ENCODE assay signal across 32 mouse cellular contexts in the genomic region with DNA sequence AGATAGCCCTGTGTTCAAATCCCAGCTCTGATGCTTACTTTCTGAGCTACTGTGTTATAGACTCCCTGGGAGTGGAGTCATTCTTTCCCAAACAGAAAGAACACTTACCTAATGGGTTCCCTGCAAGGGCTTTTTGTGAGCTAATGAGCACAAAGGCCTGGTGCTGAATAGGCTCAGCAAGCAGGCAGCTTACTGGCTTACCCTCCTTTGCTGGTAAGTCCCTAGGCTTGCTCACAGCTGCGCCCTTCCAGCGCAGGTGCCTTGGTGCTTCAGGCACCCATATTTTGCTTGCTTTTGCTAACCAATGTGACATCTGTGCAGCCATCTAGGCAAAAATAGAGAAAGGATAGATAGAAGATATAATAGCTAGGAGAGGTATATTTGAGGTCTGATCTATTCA. TPM values are rescaled to one million over a fixed set of nuclear protein-coding genes. Genes with fewer than 3 reads are reported as not detected.
DNase-seq lines count a peak whose midpoint lies in the region; ATAC-seq lines count a peak whose summit lies in the region.
"Had no signal": no experiment of that assay in that cellular context is flagged by ENCODE, and none has a peak within 500 bp of the region (broad histone marks: within the 10 kb centered on the region; RNA-seq: fewer than 3 reads in every experiment).

No protein-coding gene starts in this region.

- no peaks in the 10 kb centered on the region for H3K9me3 ChIP-seq in embryonic facial prominence, embryonic 11.5 days (replicated peaks; ENCODE audit: control insufficient read depth, low read length)
- H3K9me3 ChIP-seq in embryonic facial prominence, embryonic 10.5 days = no peaks in the 10 kb centered on the region
- H3K9me3 ChIP-seq in neural tube, embryonic 14.5 days (ENCODE audit: control insufficient read depth, low read length) = no peaks in the 10 kb centered on the region
- H3K9me3 ChIP-seq: embryonic facial prominence, embryonic 12.5 days; forebrain, embryonic 12.5 days; G1E; heart, embryonic 15.5 days; kidney, embryonic 15.5 days; limb, embryonic 13.5 days; liver, embryonic 12.5 days; neural tube, embryonic 12.5 days had no signal

- no peak for ATAC-seq in embryonic facial prominence, embryonic 11.5 days (replicated peaks; ENCODE audit: insufficient number of reproducible peaks, low FRiP score, low TSS enrichment, low read depth)
- 0 out of 2 replicates have a peak, but pooled peaks have one; percentile 44 for ATAC-seq in neural tube, embryonic 14.5 days (ENCODE audit: low read depth)
- ATAC-seq in activated CD4-positive, CD25-positive, alpha-beta regulatory T cell, adult 4 months = no peak
- ATAC-seq: CD4-positive, CD25-positive, alpha-beta regulatory T cell, adult 4 months; hindbrain, postnatal 0 days; liver, embryonic 12.5 days; Patski had no signal

- H3K36me3 ChIP-seq in embryonic facial prominence, embryonic 11.5 days (replicated peaks; ENCODE audit: control insufficient read depth, insufficient read depth, low read depth, low read length) = no peaks in the 10 kb centered on the region
- H3K36me3 ChIP-seq in embryonic facial prominence, embryonic 10.5 days (replicated peaks) = no peaks in the 10 kb centered on the region
- H3K36me3 ChIP-seq in neural tube, embryonic 14.5 days (ENCODE audit: control insufficient read depth, insufficient read depth, low read length) = no peaks in the 10 kb centered on the region
- H3K36me3 ChIP-seq: embryonic facial prominence, embryonic 12.5 days; forebrain, embryonic 12.5 days; G1E; heart, embryonic 15.5 days; kidney, embryonic 15.5 days; limb, embryonic 13.5 days; liver, embryonic 12.5 days; neural tube, embryonic 12.5 days had no signal

- intact Hi-C loops in gastrocnemius, postnatal 14 days (cut with DNase I; ENCODE audit: low total_unique reads) = no loop called here

- H3K27me3 ChIP-seq in embryonic facial prominence, embryonic 11.5 days (ENCODE audit: control insufficient read depth, insufficient read depth, low read length) = peaks cover 77% of the 10 kb centered on the region
- H3K27me3 ChIP-seq in embryonic facial prominence, embryonic 10.5 days (replicated peaks; ENCODE audit: low read depth, poor library complexity, severe bottlenecking) = peaks cover 100% of the 10 kb centered on the region
- H3K27me3 ChIP-seq in neural tube, embryonic 14.5 days (ENCODE audit: control insufficient read depth, insufficient read depth, low read length) = peaks cover 65% of the 10 kb centered on the region

- no peaks in the 10 kb centered on the region for H3K4me1 ChIP-seq in embryonic facial prominence, embryonic 11.5 days (ENCODE audit: control insufficient read depth, insufficient read depth, low read length)
- H3K4me1 ChIP-seq in embryonic facial prominence, embryonic 10.5 days = peaks cover 12% of the 10 kb centered on the region
- H3K4me1 ChIP-seq in neural tube, embryonic 14.5 days (ENCODE audit: control insufficient read depth, insufficient read depth, low read length) = no peaks in the 10 kb centered on the region
- H3K4me1 ChIP-seq: embryonic facial prominence, embryonic 12.5 days; limb, embryonic 13.5 days; liver, embryonic 12.5 days; neural tube, embryonic 12.5 days had no signal

- peak; percentile 17 for DNase-seq in embryonic facial prominence, embryonic 11.5 days (ENCODE audit: low spot score)
- no peak for DNase-seq in embryonic facial prominence, embryonic 10.5 days (ENCODE audit: low spot score)
- no peak for DNase-seq in neural tube, embryonic 10.5 days (ENCODE audit: extremely low spot score, low spot score)
- peak; percentile 23 for DNase-seq in embryo, embryonic 9.5 days (ENCODE audit: extremely low spot score)
- no peak for DNase-seq in gastrocnemius, postnatal 14 days
- DNase-seq: adrenal gland, postnatal 10 days; cerebellum, postnatal 25 days; heart, postnatal 36 days; kidney, adult 11 months; kidney, postnatal 4 days; lung, adult 18-20 months; lung, postnatal 10 days; right cerebral cortex, adult 18-20 months; thymus, adult 2 months; thymus, postnatal 4 days had no signal

- no peak overlapping the region for H3K4me3 ChIP-seq in embryonic facial prominence, embryonic 11.5 days (ENCODE audit: low read depth, low read length)
- no peak overlapping the region for H3K4me3 ChIP-seq in embryonic facial prominence, embryonic 10.5 days
- no peak overlapping the region for H3K4me3 ChIP-seq in neural tube, embryonic 14.5 days (ENCODE audit: low read depth, low read length)
- H3K4me3 ChIP-seq: embryonic facial prominence, embryonic 12.5 days; forebrain, embryonic 12.5 days; heart, embryonic 15.5 days; kidney, embryonic 15.5 days; limb, embryonic 13.5 days; liver, embryonic 12.5 days; neural tube, embryonic 12.5 days had no signal

- WGBS in embryonic facial prominence, embryonic 11.5 days = 2% methylated on average over 2 of the region's 2 CpGs
- 4% methylated on average over 2 of the region's 2 CpGs for WGBS in embryonic facial prominence, embryonic 10.5 days
- WGBS in neural tube, embryonic 14.5 days = 0% methylated on average over 2 of the region's 2 CpGs

- H3K27ac ChIP-seq in embryonic facial prominence, embryonic 11.5 days (replicated peaks; ENCODE audit: low read depth, low read length) = no peak overlapping the region
- H3K27ac ChIP-seq in embryonic facial prominence, embryonic 10.5 days (replicated peaks) = no peak overlapping the region
- H3K27ac ChIP-seq in neural tube, embryonic 14.5 days (ENCODE audit: low read depth, low read length) = no peak overlapping the region
- H3K27ac ChIP-seq: embryonic facial prominence, embryonic 12.5 days; forebrain, embryonic 12.5 days; heart, embryonic 15.5 days; kidney, embryonic 15.5 days; limb, embryonic 13.5 days; liver, embryonic 12.5 days; neural tube, embryonic 12.5 days; stomach, postnatal 0 days had no signal

- H3K9ac ChIP-seq in embryonic facial prominence, embryonic 11.5 days (replicated peaks; ENCODE audit: low read length) = no peak overlapping the region
- H3K9ac ChIP-seq in neural tube, embryonic 14.5 days (replicated peaks; ENCODE audit: low read depth, low read length) = no peak overlapping the region
- H3K9ac ChIP-seq: embryonic facial prominence, embryonic 12.5 days; forebrain, embryonic 12.5 days; heart, embryonic 15.5 days; kidney, embryonic 15.5 days; limb, embryonic 13.5 days; liver, embryonic 12.5 days; neural tube, embryonic 12.5 days had no signal

- H3K4me2 ChIP-seq in embryonic facial prominence, embryonic 11.5 days (ENCODE audit: low read depth, low read length) = no peak overlapping the region
- H3K4me2 ChIP-seq in neural tube, embryonic 14.5 days (ENCODE audit: low read depth, low read length) = no peak overlapping the region
- H3K4me2 ChIP-seq: embryonic facial prominence, embryonic 12.5 days; forebrain, embryonic 12.5 days; heart, embryonic 15.5 days; kidney, embryonic 15.5 days; limb, embryonic 13.5 days; liver, embryonic 12.5 days; neural tube, embryonic 12.5 days had no signal

RNA-seq across cellular contexts. Expression of a gene that starts 11.1 kb away (rescaled TPM):
- 0.22 TPM in 1 of 2 replicates, not detected in the other for polyA plus RNA-seq in embryonic facial prominence, embryonic 11.5 days (2014; fragmentation: Nextera tagmentation; extraction: Ambion mirVana)
- 0.05 TPM in 1 of 2 replicates, not detected in the other for polyA plus RNA-seq in embryonic facial prominence, embryonic 10.5 days (2016; fragmentation: Nextera tagmentation; extraction: Ambion mirVana)
- polyA plus RNA-seq in neural tube, embryonic 14.5 days (2014; fragmentation: Nextera tagmentation; extraction: Ambion mirVana) = not detected in 2 replicates
- under 1 TPM; 0.18 to 0.23 TPM for total RNA-seq in gastrocnemius, postnatal 14 days (2021)
- not detected for polyA plus RNA-seq in activated CD4-positive, CD25-positive, alpha-beta regulatory T cell, adult 4 months (2017; shearing (Covaris generic))
- total RNA-seq: adrenal gland, postnatal 10 days; G1E; heart, postnatal 36 days; megakaryocyte progenitor cell, adult 5-6 weeks; monocyte, adult 5-6 weeks had no signal
- polyA plus RNA-seq: CD4-positive, CD25-positive, alpha-beta regulatory T cell, adult 4 months; embryonic facial prominence, embryonic 12.5 days; forebrain, embryonic 12.5 days; G1E; heart, embryonic 15.5 days; limb, embryonic 13.5 days; liver, embryonic 12.5 days; small intestine, adult 2 months; stomach, postnatal 0 days had no signal

Comparison
In these comparisons a context has a peak if more than half of its experiments do, and no peak if none do; other contexts are left out.
1. DNase-seq: peak in embryonic facial prominence, embryonic 11.5 days (single experiment) and embryo, embryonic 9.5 days (single experiment); none in embryonic facial prominence, embryonic 10.5 days (single experiment), neural tube, embryonic 10.5 days (single experiment) and gastrocnemius, postnatal 14 days (single experiment).